Mouse (Mus musculus): Measurements from ENCODE around the gene Zfp948.

DNA sequence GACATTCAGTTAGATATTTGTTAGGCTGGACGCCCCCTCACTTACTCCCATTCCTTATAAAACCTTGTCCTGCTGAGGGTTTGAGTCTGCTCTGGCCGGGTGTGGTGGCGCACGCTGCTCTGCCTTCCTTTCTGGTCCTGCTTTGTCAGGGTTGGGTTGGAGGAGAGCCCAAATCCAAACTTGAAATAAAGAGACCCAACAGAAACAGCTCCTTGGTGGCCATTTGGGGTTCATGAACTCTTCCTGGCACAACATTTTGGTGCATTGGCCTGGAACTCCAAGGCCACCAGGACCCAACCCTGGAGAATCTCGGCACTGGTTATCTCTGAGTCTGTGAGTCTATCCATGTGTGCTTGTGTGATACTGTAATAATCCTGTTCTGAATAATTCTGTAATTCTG is 35.2 kb upstream of the Zfp948 start:
- no peak for TF ChIP-seq POLR2A (IDR thresholded peaks at IDR 0.05; ENCODE audit: borderline replicate concordance, low read depth, low read length)
- no peak for TF ChIP-seq CTCF (IDR thresholded peaks at IDR 0.05; ENCODE audit: low read depth, low read length)
